Mouse (Mus musculus) embryonic facial prominence, embryonic 10.5 days (tissue): ENCODE data around the gene Snx21. TPM values are rescaled to one million over a fixed set of nuclear protein-coding genes. Genes with fewer than 3 reads are reported as not detected.
"Not testable (repeated sequence)": the region's sequence is repeated elsewhere in the genome, so short reads cannot be mapped to it uniquely, and the experiment has no call there.

Experiments used
- DNase-seq: peaks from one replicate; pipeline ENCODE4 v3.0.0-alpha.2; 2017; ENCODE audit warnings: low spot score
- H3K27ac ChIP-seq: fragments of 300-500 bp; sonication (generic); replicated peaks from 2 replicates; pipeline ENCODE4 v1.5.1; 2016; ENCODE audit warnings: mild to moderate bottlenecking
- H3K27me3 ChIP-seq: fragments of 300-500 bp; sonication (generic); replicated peaks from 2 replicates; pipeline ENCODE4 v1.6.1; 2016; ENCODE audit warnings: low read depth, mild to moderate bottlenecking; ENCODE audit not compliant: poor library complexity, severe bottlenecking
- H3K36me3 ChIP-seq: fragments of 300-500 bp; sonication (generic); replicated peaks from 2 replicates; pipeline ENCODE4 v1.6.1; 2016; ENCODE audit warnings: mild to moderate bottlenecking, moderate library complexity
- H3K4me1 ChIP-seq: fragments of 300-500 bp; sonication (generic); 2 replicates; pipeline ENCODE4 v1.6.1; 2016
- H3K4me3 ChIP-seq: fragments of 300-500 bp; sonication (generic); 2 replicates; pipeline ENCODE4 v1.5.1; 2016; ENCODE audit warnings: mild to moderate bottlenecking, moderate library complexity
- H3K9me3 ChIP-seq: fragments of 300-500 bp; sonication (generic); 2 replicates; pipeline ENCODE4 v1.6.1; 2016; ENCODE audit warnings: mild to moderate bottlenecking
- WGBS: fragments of 180-500 bp; shearing (Covaris S2); methylation state at CpG from one replicate; pipeline ENCODE4 v1.1.7; 2016; 5-methylcytosine and 5-hydroxymethylcytosine counted together
- polyA plus RNA-seq: library from polyadenylated mRNA; unstranded; fragments of >200 nt; fragmentation: Nextera tagmentation; extraction: Ambion mirVana; gene quantifications from 2 replicates; pipeline ENCODE4 v1.2.1, GENCODE M21; 2016

Snx21 gene
- polyA plus RNA-seq, 1 experiment from 2014 or later = 11.9 TPM

GRCm38 (mm10) chr2:164788411-164788810, 2.8 kb downstream of the Snx21 start:
- H3K36me3 ChIP-seq = peaks cover 44% of the 10 kb centered on the region
- 74% methylated on average over 4 of the region's 4 CpGs for WGBS
- H3K27me3 ChIP-seq = peaks cover 13% of the 10 kb centered on the region; the same call in 1 of the 2 replicates
- DNase-seq = no peak
- H3K4me1 ChIP-seq = peaks cover 36% of the 10 kb centered on the region
- no peaks in the 10 kb centered on the region for H3K9me3 ChIP-seq
- H3K27ac ChIP-seq = 0 out of 2 replicates have a peak overlapping the region, but pooled peaks have one; percentile 30
- no peak overlapping the region for H3K4me3 ChIP-seq

GRCm38 (mm10) chr2:164790451-164790850, 4.8 kb downstream of the Snx21 start:
- Histone ChIP-seq H3K36me3 (peaks cover 57% of the 10 kb centered on the region), H3K9me3 (no peaks in the 10 kb centered on the region), H3K4me3 (no peak overlapping the region), H3K27ac (no peak overlapping the region), H3K27me3 (peaks cover 9% of the 10 kb centered on the region; the same call in 1 of the 2 replicates), H3K4me1 (peaks cover 28% of the 10 kb centered on the region)
- 81% methylated on average over 4 of the region's 4 CpGs for WGBS
- DNase-seq = no peak

GRCm38 (mm10) chr2:164791841-164792261, 6.2 kb downstream of the Snx21 start:
- Histone ChIP-seq H3K27me3 (peaks cover 4% of the 10 kb centered on the region; the same call in 1 of the 2 replicates), H3K36me3 (peaks cover 71% of the 10 kb centered on the region), H3K4me3 (no peak overlapping the region; the same call in 1 of the 2 replicates), H3K9me3 (no peaks in the 10 kb centered on the region), H3K4me1 (peaks cover 14% of the 10 kb centered on the region), H3K27ac (no peak overlapping the region)
- WGBS = 95% methylated on average over 18 of the region's 18 CpGs
- no peak for DNase-seq

- DNase-seq = no peak
- H3K4me1 ChIP-seq = peaks cover 10% of the 10 kb centered on the region
- no peak overlapping the region for H3K27ac ChIP-seq
- H3K9me3 ChIP-seq = no peaks in the 10 kb centered on the region
- H3K27me3 ChIP-seq = no peaks in the 10 kb centered on the region
- H3K4me3 ChIP-seq = no peak overlapping the region
- peaks cover 77% of the 10 kb centered on the region for H3K36me3 ChIP-seq
- 93% methylated on average over 12 of the region's 12 CpGs for WGBS
These were observed 7.0 kb downstream of the Snx21 start for GRCm38 (mm10) chr2:164792400-164793190.

- no peaks in the 10 kb centered on the region for H3K27me3 ChIP-seq
- no peak overlapping the region for H3K27ac ChIP-seq
- H3K36me3 ChIP-seq = peaks cover 83% of the 10 kb centered on the region
- no peaks in the 10 kb centered on the region for H3K9me3 ChIP-seq
- peaks cover 9% of the 10 kb centered on the region for H3K4me1 ChIP-seq
- peak; percentile 71 for DNase-seq
- no peak overlapping the region for H3K4me3 ChIP-seq
- 78% methylated on average over 3 of the region's 3 CpGs for WGBS
These were observed 7.6 kb downstream of the Snx21 start for GRCm38 (mm10) chr2:164793236-164793635.

- H3K4me1 ChIP-seq = peaks cover 3% of the 10 kb centered on the region
- no peak overlapping the region for H3K4me3 ChIP-seq
- no peak overlapping the region for H3K27ac ChIP-seq
- DNase-seq = no peak
- H3K36me3 ChIP-seq = peaks cover 83% of the 10 kb centered on the region
- no peaks in the 10 kb centered on the region for H3K9me3 ChIP-seq
- 91% methylated on average over 2 of the region's 2 CpGs for WGBS
- no peaks in the 10 kb centered on the region for H3K27me3 ChIP-seq
These were observed 8.1 kb downstream of the Snx21 start for GRCm38 (mm10) chr2:164793772-164794171.

- Histone ChIP-seq H3K4me1 (no peaks in the 10 kb centered on the region), H3K4me3 (no peak overlapping the region), H3K9me3 (no peaks in the 10 kb centered on the region), H3K27me3 (no peaks in the 10 kb centered on the region), H3K36me3 (peaks cover 84% of the 10 kb centered on the region), H3K27ac (no peak overlapping the region)
- whole genome bisulfite sequencing = 33% methylated on average over 5 of the region's 5 CpGs
- DNase-seq = peak; percentile 81
These were observed 8.7 kb downstream of the Snx21 start for GRCm38 (mm10) chr2:164794293-164794692.

GRCm38 (mm10) chr2:164795868-164796267, 10.2 kb downstream of the Snx21 start:
- Histone ChIP-seq H3K4me3 (no peak overlapping the region), H3K27me3 (no peaks in the 10 kb centered on the region), H3K27ac (no peak overlapping the region), H3K36me3 (peaks cover 90% of the 10 kb centered on the region), H3K4me1 (no peaks in the 10 kb centered on the region), H3K9me3 (no peaks in the 10 kb centered on the region)
- DNase-seq = no peak
- 89% methylated on average over 4 of the region's 4 CpGs for WGBS

GRCm38 (mm10) chr2:164798554-164798953, 12.9 kb downstream of the Snx21 start:
- H3K4me1 ChIP-seq, H3K27ac ChIP-seq, H3K27me3 ChIP-seq, H3K9me3 ChIP-seq, H3K4me3 ChIP-seq, DNase-seq: not testable (repeated sequence)
- H3K36me3 ChIP-seq = peaks cover 84% of the 10 kb centered on the region
- WGBS = 85% methylated on average over 6 of the region's 6 CpGs

GRCm38 (mm10) chr2:164800252-164801004, 14.8 kb downstream of the Snx21 start:
- DNase-seq = no peak
- peaks cover 73% of the 10 kb centered on the region for H3K36me3 ChIP-seq
- H3K4me3 ChIP-seq = no peak overlapping the region
- peaks cover 13% of the 10 kb centered on the region for H3K4me1 ChIP-seq
- 90% methylated on average over 13 of the region's 13 CpGs for WGBS
- H3K27ac ChIP-seq = no peak overlapping the region
- H3K27me3 ChIP-seq = no peaks in the 10 kb centered on the region
- H3K9me3 ChIP-seq = no peaks in the 10 kb centered on the region

GRCm38 (mm10) chr2:164803201-164803920, 17.7 kb downstream of the Snx21 start:
- 91% methylated on average over 16 of the region's 16 CpGs for WGBS
- H3K4me3 ChIP-seq = peak overlapping the region; percentile 90

GRCm38 (mm10) chr2:164803921-164804313, 18.3 kb downstream of the Snx21 start:
- H3K27me3 ChIP-seq = no peaks in the 10 kb centered on the region
- H3K4me1 ChIP-seq = peaks cover 24% of the 10 kb centered on the region
- DNase-seq = no peak
- peak overlapping the region; percentile 93; the same call in 1 of the 2 replicates for H3K27ac ChIP-seq
- WGBS = 63% methylated on average over 1 of the region's 1 CpGs
- H3K4me3 ChIP-seq = peak overlapping the region; percentile 90
- H3K9me3 ChIP-seq = no peaks in the 10 kb centered on the region
- peaks cover 46% of the 10 kb centered on the region for H3K36me3 ChIP-seq

More at GRCm38 (mm10) chr2:164803201-164803920, 17.7 kb downstream of the Snx21 start:
- Histone ChIP-seq H3K27ac (no peak overlapping the region), H3K4me1 (peaks cover 24% of the 10 kb centered on the region), H3K9me3 (no peaks in the 10 kb centered on the region), H3K27me3 (no peaks in the 10 kb centered on the region), H3K36me3 (peaks cover 46% of the 10 kb centered on the region)
- no peak for DNase-seq
